Mouse (Mus musculus): ENCODE measurements around the gene Mroh2a. TPM values are rescaled to one million over a fixed set of nuclear protein-coding genes. Genes with fewer than 3 reads are reported as not detected.

Mroh2a gene
- total RNA-seq, 2 experiments from 2014 or later: not detected

- H3K4me3 ChIP-seq: no peak overlapping the region
- intact Hi-C loops (cut with DNase I): no loop called here
- DNase-seq: peak; percentile 18
- no peak overlapping the region for H3K27ac ChIP-seq
- TF ChIP-seq CTCF (IDR thresholded peaks at IDR 0.05): no peak
Observed at GRCm38 (mm10) chr1:88280006-88280690, 53.4 kb downstream of the Mroh2a start.

GRCm38 (mm10) chr1:88282301-88282700, 55.5 kb downstream of the Mroh2a start:
- no peak for DNase-seq
- intact Hi-C loops (cut with DNase I): no loop called here
- no peak overlapping the region for H3K4me3 ChIP-seq
- H3K27ac ChIP-seq: no peak overlapping the region
- no peak for TF ChIP-seq CTCF (IDR thresholded peaks at IDR 0.05)

- Histone ChIP-seq H3K27ac (no peak overlapping the region), H3K4me3 (no peak overlapping the region)
- peak; percentile 20 for DNase-seq
- no peak for TF ChIP-seq CTCF (IDR thresholded peaks at IDR 0.05)
- intact Hi-C loops (cut with DNase I): no loop called here
Observed at GRCm38 (mm10) chr1:88283376-88284227, 56.8 kb downstream of the Mroh2a start.

DNA sequence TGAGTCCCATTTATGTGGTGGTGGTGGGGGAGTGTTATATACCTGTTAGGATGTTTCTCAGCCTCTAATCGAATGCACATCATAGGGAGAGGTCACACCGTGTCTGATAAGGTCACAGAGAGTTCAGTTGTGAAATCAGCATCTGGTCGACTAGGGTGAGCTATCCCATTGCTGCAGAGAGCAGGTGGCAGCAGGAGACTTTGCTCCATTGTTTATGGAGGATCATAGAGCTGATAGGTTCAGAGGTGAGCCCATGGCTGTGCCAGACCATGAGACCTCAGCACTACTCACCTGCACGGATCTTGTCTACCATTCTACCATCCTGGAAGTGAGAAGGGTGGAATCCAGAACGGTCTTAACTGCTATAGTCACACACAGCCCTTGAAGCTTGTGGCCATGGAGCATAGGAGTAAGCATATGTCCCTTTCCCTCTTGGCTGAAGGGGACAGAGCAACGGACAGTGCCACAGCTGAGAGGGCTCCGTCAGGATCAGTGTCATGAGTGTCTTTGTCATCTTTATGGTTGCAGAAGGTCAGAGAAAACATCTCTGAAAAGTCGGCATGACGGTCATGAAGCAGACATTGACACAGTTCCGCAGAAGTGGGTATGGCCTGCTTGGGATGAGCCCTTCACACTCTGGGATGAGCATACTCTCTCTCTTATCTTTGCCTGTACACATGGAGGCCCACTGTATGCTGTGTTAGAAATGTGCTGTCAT, 57.6 kb downstream of the Mroh2a start:
- Histone ChIP-seq H3K27ac (no peak overlapping the region), H3K4me3 (no peak overlapping the region)
- intact Hi-C loops (cut with DNase I): no loop called here
- no peak for DNase-seq
- TF ChIP-seq CTCF (IDR thresholded peaks at IDR 0.05): no peak

GRCm38 (mm10) chr1:88284946-88285320, 58.1 kb downstream of the Mroh2a start:
- H3K4me3 ChIP-seq: no peak overlapping the region
- no peak overlapping the region for H3K27ac ChIP-seq
- intact Hi-C loops (cut with DNase I): no loop called here
- TF ChIP-seq CTCF (IDR thresholded peaks at IDR 0.05): peak; percentile 61
- DNase-seq: peak; percentile 52

DNA sequence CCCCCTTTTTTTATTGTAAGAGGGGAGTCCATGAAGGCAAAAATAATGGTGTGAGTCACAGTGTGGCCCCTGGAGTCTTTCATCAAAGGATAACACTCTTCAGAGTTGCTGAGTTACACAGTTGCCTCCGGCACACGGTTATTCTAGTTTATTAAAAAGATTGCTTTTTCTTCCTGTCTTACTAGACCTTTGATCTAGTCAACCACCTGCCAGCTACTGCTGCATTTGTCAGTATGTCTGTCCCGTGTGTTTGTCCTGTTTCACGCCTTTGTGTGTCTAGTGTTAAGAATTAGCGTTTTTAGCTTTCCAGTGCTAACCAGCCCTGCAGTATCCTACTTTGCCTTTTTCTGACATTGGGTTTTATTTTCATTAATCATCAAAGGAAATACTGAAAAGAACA, 58.9 kb downstream of the Mroh2a start:
- Histone ChIP-seq H3K27ac (no peak overlapping the region), H3K4me3 (no peak overlapping the region)
- TF ChIP-seq CTCF (IDR thresholded peaks at IDR 0.05): no peak
- DNase-seq: no peak
- intact Hi-C loops (cut with DNase I): no loop called here

DNA sequence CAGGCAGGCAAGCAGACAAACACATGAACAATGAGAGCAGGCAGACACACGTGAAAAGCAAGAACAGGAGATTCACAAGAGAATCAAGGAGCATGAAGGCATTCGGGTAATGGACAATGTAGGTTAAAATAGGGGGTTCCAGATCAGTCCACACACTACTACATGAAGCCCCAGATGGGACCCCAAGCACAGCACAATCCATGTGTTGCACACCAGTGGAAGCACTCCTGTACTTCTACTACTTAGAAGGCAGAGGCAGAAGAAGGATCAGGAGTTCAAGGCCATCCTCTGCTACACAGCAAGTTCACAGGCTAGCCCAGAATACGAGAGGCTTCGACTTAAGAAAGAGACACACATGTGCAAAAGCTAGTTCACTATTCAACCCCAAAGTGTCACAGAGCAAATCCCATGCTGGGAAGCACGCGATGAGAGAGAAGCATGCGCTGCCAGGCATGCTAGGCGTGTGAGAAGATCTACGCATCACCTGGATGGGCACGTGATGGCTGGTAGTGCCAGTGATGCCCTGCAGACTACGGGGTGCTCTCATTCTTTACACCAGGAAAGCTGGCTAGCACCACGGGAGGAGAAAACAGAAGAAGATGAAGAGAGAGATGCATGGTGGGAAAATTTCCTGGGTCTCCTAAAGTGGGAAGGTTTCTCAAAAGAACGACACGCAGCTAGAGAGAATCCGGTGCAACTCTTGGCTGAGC, 59.5 kb downstream of the Mroh2a start:
- no peak for TF ChIP-seq CTCF (IDR thresholded peaks at IDR 0.05)
- intact Hi-C loops (cut with DNase I): no loop called here
- Histone ChIP-seq H3K4me3 (no peak overlapping the region), H3K27ac (no peak overlapping the region)
- DNase-seq: peak; percentile 25

DNA sequence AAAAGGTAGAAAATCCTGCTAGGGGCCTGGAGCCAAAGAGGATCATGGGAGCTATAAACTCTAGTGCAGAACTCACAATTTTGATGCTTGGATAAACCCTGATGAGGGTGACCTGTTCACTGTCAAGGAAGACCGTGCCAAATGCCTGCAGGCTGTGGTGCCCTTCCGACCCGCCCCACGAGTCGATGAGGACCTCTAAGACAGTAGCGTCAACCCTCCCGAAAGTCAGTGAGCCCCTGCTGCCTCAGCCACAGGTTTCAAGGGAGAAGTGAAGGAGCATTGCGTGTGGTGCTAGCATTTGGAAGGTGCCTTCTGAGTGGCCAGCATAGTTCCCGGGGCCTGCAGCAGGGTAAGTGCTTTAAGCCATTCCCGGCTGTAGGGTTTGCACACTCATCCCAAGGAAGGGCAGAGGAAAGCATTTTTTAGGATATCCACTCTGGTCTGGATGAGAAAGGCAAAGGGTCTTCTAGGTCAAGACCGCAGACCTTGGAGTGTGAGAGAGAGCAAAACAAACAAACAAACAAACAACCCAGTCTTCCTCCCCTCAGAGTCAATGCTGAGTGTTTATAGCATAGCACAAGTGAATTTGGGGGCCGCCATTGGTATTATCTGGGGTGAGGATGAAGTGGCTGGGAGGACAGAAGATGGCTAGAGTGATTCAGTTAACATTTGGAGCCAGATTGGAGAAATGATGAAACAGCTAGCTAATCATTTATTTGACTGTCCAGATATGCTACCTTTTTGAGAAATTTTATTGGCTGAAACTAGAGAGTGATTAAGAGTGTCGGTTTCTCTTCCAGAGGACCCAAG, 60.3 kb downstream of the Mroh2a start:
- peak; percentile 18 for DNase-seq
- TF ChIP-seq CTCF (IDR thresholded peaks at IDR 0.05): no peak
- H3K27ac ChIP-seq: no peak overlapping the region
- H3K4me3 ChIP-seq: no peak overlapping the region
- intact Hi-C loops (cut with DNase I): no loop called here

DNA sequence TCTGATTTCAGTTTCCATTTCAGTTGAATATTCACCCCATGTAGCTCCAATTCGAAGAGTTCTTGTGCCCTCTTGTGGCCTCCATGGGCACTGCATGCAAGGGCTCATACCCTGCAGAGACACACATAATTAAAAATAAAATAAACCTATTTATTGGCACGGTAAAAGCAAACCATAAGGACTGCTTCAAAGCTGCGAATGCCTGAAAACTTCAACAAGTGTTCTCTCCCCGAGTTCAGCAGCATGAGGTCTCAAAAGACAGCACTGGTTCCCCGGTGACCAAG, 60.9 kb downstream of the Mroh2a start:
- TF ChIP-seq CTCF (IDR thresholded peaks at IDR 0.05): peak; percentile 92
- H3K27ac ChIP-seq: no peak overlapping the region
- intact Hi-C loops (cut with DNase I): no loop called here
- H3K4me3 ChIP-seq: no peak overlapping the region
- peak; percentile 51 for DNase-seq

DNA sequence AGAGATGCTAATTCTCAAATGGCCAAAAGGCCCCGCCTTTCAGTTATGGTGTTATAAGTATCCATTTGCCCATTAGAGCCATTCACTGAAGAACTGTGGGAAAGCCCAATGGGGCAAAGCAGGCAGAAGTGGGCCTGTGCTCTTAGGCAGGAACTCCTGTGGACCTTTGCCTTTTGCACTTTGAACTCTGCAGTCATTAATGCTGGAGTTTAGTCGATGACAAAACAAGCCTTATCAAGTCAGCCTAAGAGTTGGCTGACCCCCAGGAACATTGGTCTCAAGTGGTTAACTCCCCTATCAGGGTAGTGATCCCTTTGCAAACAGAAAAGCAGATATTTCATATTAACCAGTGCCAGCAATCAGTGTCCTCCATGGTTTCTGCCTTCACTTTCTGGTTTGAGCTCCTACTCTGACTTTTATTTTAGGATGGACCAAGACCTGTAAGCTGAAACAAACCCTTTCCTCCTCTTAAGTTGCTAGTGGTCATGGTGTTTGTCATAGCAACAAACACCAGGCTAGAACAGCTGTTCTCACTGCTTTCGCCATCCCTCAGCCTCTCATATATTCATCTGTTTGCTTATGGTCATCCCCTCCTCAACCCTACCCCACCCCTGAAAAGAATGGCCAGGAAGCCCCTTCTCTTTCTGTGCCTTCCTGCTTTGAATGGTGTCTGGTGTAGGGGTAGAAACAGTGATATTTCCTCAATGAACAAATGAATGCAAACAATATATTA, 61.4 kb downstream of the Mroh2a start:
- intact Hi-C loops (cut with DNase I): no loop called here
- no peak for DNase-seq

DNA sequence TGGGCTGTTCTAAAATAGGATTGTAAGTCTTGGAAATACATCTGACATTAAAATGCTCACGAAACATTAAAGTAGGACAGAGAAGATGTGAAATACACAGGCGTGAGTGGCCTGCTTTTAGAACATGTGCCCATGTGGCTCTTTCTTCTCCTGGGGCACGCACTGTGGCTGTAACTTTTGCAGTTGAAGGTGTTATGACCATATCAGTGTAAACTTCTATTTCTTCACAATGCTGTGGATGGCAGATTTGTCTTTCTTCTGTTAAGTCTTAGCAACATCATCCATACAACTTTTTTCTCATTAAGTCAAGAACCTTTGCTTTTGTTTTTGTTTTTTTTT, 62.0 kb downstream of the Mroh2a start:
- no peak for TF ChIP-seq CTCF (IDR thresholded peaks at IDR 0.05)
- H3K4me3 ChIP-seq: no peak overlapping the region
- no peak for DNase-seq
- intact Hi-C loops (cut with DNase I): no loop called here
- H3K27ac ChIP-seq: no peak overlapping the region

More for the DNA sequence above, 61.4 kb downstream of the Mroh2a start:
- no peak for TF ChIP-seq CTCF (IDR thresholded peaks at IDR 0.05)
- H3K4me3 ChIP-seq: no peak overlapping the region
- H3K27ac ChIP-seq: no peak overlapping the region

Data from gastrocnemius, adult 2 months (tissue).